Mouse (Mus musculus): ENCODE data around the gene Naaladl2. TPM values are rescaled to one million over a fixed set of nuclear protein-coding genes. Genes with fewer than 3 reads are reported as not detected.
"Not testable (repeated sequence)": the region's sequence is repeated elsewhere in the genome, so short reads cannot be mapped to it uniquely, and the experiment has no call there.

The Naaladl2 gene
- polyA plus RNA-seq, 1 experiment from 2014 or later: 1.9 TPM

- no peak for DNase-seq (ENCODE audit: low spot score)
Observed at GRCm38 (mm10) chr3:24355010-24355409, 789.1 kb downstream of the Naaladl2 start.

- no peak for DNase-seq (ENCODE audit: low spot score)
Observed at GRCm38 (mm10) chr3:24321489-24322405, 822.3 kb downstream of the Naaladl2 start.

GRCm38 (mm10) chr3:24314658-24315297 is 829.3 kb downstream of the Naaladl2 start:
- no peak for DNase-seq (ENCODE audit: low spot score)

GRCm38 (mm10) chr3:24225418-24225817 is 918.6 kb downstream of the Naaladl2 start:
- DNase-seq (ENCODE audit: low spot score): no peak

- DNase-seq (ENCODE audit: low spot score): no peak
Observed at GRCm38 (mm10) chr3:24217476-24217875, 926.6 kb downstream of the Naaladl2 start.

- DNase-seq (ENCODE audit: low spot score): no peak
Observed at GRCm38 (mm10) chr3:24166531-24166930, 977.5 kb downstream of the Naaladl2 start.

- no peak for DNase-seq (ENCODE audit: low spot score)
Observed at GRCm38 (mm10) chr3:24163992-24164391, 980.1 kb downstream of the Naaladl2 start.

GRCm38 (mm10) chr3:24151086-24151815 is 992.8 kb downstream of the Naaladl2 start:
- not testable (repeated sequence) for DNase-seq (ENCODE audit: low spot score)

- no peak for DNase-seq (ENCODE audit: low spot score)
Observed at GRCm38 (mm10) chr3:24142808-24143207, 1001.3 kb downstream of the Naaladl2 start.

GRCm38 (mm10) chr3:24138002-24138401 is 1006.1 kb downstream of the Naaladl2 start:
- no peak for DNase-seq (ENCODE audit: low spot score)

GRCm38 (mm10) chr3:24126200-24126599 is 1017.9 kb downstream of the Naaladl2 start:
- no peak for DNase-seq (ENCODE audit: low spot score)

GRCm38 (mm10) chr3:24124034-24124433 is 1020.0 kb downstream of the Naaladl2 start:
- DNase-seq (ENCODE audit: low spot score): no peak

- no peak for DNase-seq (ENCODE audit: low spot score)
Observed at GRCm38 (mm10) chr3:24118136-24118535, 1025.9 kb downstream of the Naaladl2 start.

GRCm38 (mm10) chr3:24114849-24115248 is 1029.2 kb downstream of the Naaladl2 start:
- DNase-seq (ENCODE audit: low spot score): no peak

- DNase-seq (ENCODE audit: low spot score): no peak
Observed at GRCm38 (mm10) chr3:24113360-24113759, 1030.7 kb downstream of the Naaladl2 start.

GRCm38 (mm10) chr3:24106391-24106790 is 1037.7 kb downstream of the Naaladl2 start:
- DNase-seq (ENCODE audit: low spot score): no peak

- DNase-seq (ENCODE audit: low spot score): no peak
Observed at GRCm38 (mm10) chr3:24079761-24080160, 1064.3 kb downstream of the Naaladl2 start.

- no peak for DNase-seq (ENCODE audit: low spot score)
Observed at GRCm38 (mm10) chr3:24071169-24071797, 1072.8 kb downstream of the Naaladl2 start.

- no peak for DNase-seq (ENCODE audit: low spot score)
Observed at GRCm38 (mm10) chr3:24070424-24071168, 1073.5 kb downstream of the Naaladl2 start.

GRCm38 (mm10) chr3:24048217-24048616 is 1095.8 kb downstream of the Naaladl2 start:
- no peak for DNase-seq (ENCODE audit: low spot score)

- DNase-seq (ENCODE audit: low spot score): no peak
Observed at GRCm38 (mm10) chr3:24001741-24002140, 1142.3 kb downstream of the Naaladl2 start.
